14 mouse cellular contexts compared by ENCODE assay signal in the genomic region with DNA sequence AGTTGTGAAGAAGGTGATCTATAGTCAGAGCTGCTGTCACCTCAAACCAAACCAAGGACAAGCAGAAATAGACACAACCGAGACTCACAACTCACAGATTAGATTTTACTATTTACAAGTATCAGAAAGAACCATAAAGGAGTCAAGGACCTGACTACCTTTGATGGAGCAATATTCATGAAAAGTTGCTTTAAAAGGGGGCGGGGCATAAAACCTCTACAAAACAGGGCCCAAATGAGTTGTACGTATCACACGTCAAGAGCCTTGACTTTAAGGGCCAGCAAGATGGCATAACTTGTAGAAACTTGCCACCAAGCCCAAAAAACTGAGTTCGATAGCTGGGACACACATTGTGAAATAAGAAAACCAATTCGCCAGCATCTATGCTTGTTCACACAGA. TPM values are rescaled to one million over a fixed set of nuclear protein-coding genes. Genes with fewer than 3 reads are reported as not detected.
DNase-seq lines count a peak whose midpoint lies in the region.
"Had no signal": no experiment of that assay in that cellular context is flagged by ENCODE, and none has a peak within 500 bp of the region (broad histone marks: within the 10 kb centered on the region; RNA-seq: fewer than 3 reads in every experiment).

No protein-coding gene starts in this region.

- peak; percentile 55 for DNase-seq in adrenal gland, adult 2 months
- DNase-seq in adrenal gland, postnatal 10 days: no peak
- DNase-seq in adrenal gland, postnatal 14 days: peak; percentile 28
- no peak for DNase-seq in adrenal gland, postnatal 25 days
- DNase-seq: adrenal gland, adult 8-10 months; adrenal gland, postnatal 36 days; B cell, adult 2 months; cerebellum, adult 11 months; cerebellum, adult 11-12 months; cerebellum, adult 18-20 months; cerebellum, adult 2 months; cerebellum, adult 8-10 months; cerebellum, adult 9-10 months; cerebellum, adult 9-11 months had no signal

RNA-seq across cellular contexts. Expression of a gene that starts 10.5 kb away (rescaled TPM):
- 10 to 100 TPM in 1 of 2 experiments, 1 to 10 TPM in 1; 8.9 to 10.4 TPM for total RNA-seq in adrenal gland, adult 2 months (2021)
- 2.9 and 4.1 TPM in 2 replicates for polyA plus RNA-seq in adrenal gland, adult 2 months (2012; rRNA removed)
- total RNA-seq in adrenal gland, postnatal 10 days (2021): 10 to 100 TPM; 10.1 TPM
- total RNA-seq in adrenal gland, postnatal 14 days (2021): 10.0 and 10.6 TPM in 2 replicates
- 9.7 and 10.2 TPM in 2 replicates for total RNA-seq in adrenal gland, postnatal 25 days (2021)

RNA-seq across cellular contexts. Expression of a gene that starts 47.9 kb away (rescaled TPM):
- total RNA-seq in adrenal gland, adult 2 months (2021): 10 to 100 TPM; 49.7 to 55.9 TPM
- polyA plus RNA-seq in adrenal gland, adult 2 months (2012; rRNA removed): 6.0 and 6.2 TPM in 2 replicates
- total RNA-seq in adrenal gland, postnatal 10 days (2021): 10 to 100 TPM; 52.7 to 57.2 TPM
- total RNA-seq in adrenal gland, postnatal 14 days (2021): 48.3 and 50.7 TPM in 2 replicates
- total RNA-seq in adrenal gland, postnatal 25 days (2021): 47.8 and 54.8 TPM in 2 replicates

Comparison
In these comparisons a context has a peak if more than half of its experiments do, and no peak if none do; other contexts are left out.
1. DNase-seq: peak in adrenal gland, adult 2 months (single experiment) and adrenal gland, postnatal 14 days (single experiment); none in adrenal gland, postnatal 10 days (single experiment) and adrenal gland, postnatal 25 days (single experiment).